Mouse (Mus musculus) myocyte (in vitro differentiated cells): ENCODE measurements around the gene Tmc7. TPM values are rescaled to one million over a fixed set of nuclear protein-coding genes. Genes with fewer than 3 reads are reported as not detected.

Source experiments
- H3K27me3 ChIP-seq: one replicate; pipeline ENCODE4 v1.6.1; 2011; ENCODE audit not compliant: control insufficient read depth, insufficient read depth, insufficient read length
- H3K36me3 ChIP-seq: one replicate; pipeline ENCODE4 v1.6.1; 2011; ENCODE audit not compliant: control insufficient read depth, insufficient read depth
- H3K4me2 ChIP-seq: one replicate; pipeline ENCODE4 v1.6.1; 2011; ENCODE audit warnings: low read depth, control low read depth
- H3K4me3 ChIP-seq: one replicate; pipeline ENCODE4 v1.5.1; 2011; ENCODE audit warnings: mild to moderate bottlenecking, control low read depth, moderate library complexity
- H3K79me2 ChIP-seq: one replicate; pipeline ENCODE4 v1.6.1; 2011; ENCODE audit not compliant: control insufficient read depth, insufficient read depth
- H3ac ChIP-seq: one replicate; pipeline ENCODE4 v1.6.1; 2011; ENCODE audit not compliant: control insufficient read depth, insufficient read length
- CEBPB ChIP-seq: IDR thresholded peaks from 2 replicates; pipeline ENCODE4 v1.6.1; 2011; ENCODE audit warnings: mild to moderate bottlenecking, moderate library complexity; ENCODE audit not compliant: poor library complexity, insufficient read depth, severe bottlenecking
- E2F4 ChIP-seq: IDR thresholded peaks from one replicate; pipeline ENCODE4 v1.6.1; 2011; ENCODE audit warnings: mild to moderate bottlenecking, control low read depth, moderate library complexity; ENCODE audit not compliant: insufficient read depth
- MAX ChIP-seq: IDR thresholded peaks from one replicate; pipeline ENCODE4 v1.6.1; 2011; ENCODE audit warnings: low read depth, mild to moderate bottlenecking, control low read depth
- MYOD1 ChIP-seq, 3 experiments: IDR thresholded peaks; one replicate each; pipeline ENCODE4 v1.6.1; 2011; ENCODE audit warnings: control low read depth in 2 of 3, low read depth in 2 of 3, mild to moderate bottlenecking in 2 of 3, moderate library complexity in 1 of 3; ENCODE audit not compliant: insufficient read length in 2 of 3, control insufficient read depth in 1 of 3
- MYOG ChIP-seq, 3 experiments: IDR thresholded peaks; one replicate each; pipeline ENCODE4 v1.6.1; 2011; ENCODE audit warnings: control low read depth in 2 of 3, low read depth in 2 of 3, mild to moderate bottlenecking in 2 of 3; ENCODE audit not compliant: insufficient read length in 2 of 3, control insufficient read depth in 1 of 3, insufficient read depth in 1 of 3
- POLR2A ChIP-seq: IDR thresholded peaks from one replicate; pipeline ENCODE4 v1.6.1; 2011; ENCODE audit warnings: low read depth, mild to moderate bottlenecking, control low read depth, moderate library complexity; ENCODE audit not compliant: insufficient read length
- POLR2AphosphoS2 ChIP-seq: IDR thresholded peaks from one replicate; pipeline ENCODE4 v1.6.1; 2011; ENCODE audit warnings: low read depth, control low read depth; ENCODE audit not compliant: insufficient read length
- REST ChIP-seq: IDR thresholded peaks from one replicate; pipeline ENCODE4 v1.6.1; 2011; ENCODE audit warnings: mild to moderate bottlenecking, control low read depth, moderate library complexity; ENCODE audit not compliant: insufficient read depth, insufficient read length
- SRF ChIP-seq: IDR thresholded peaks from one replicate; pipeline ENCODE4 v1.6.1; 2011; ENCODE audit warnings: low read depth; ENCODE audit not compliant: control insufficient read depth, insufficient read length
- TCF12 ChIP-seq: IDR thresholded peaks from one replicate; pipeline ENCODE4 v1.6.1; 2011; ENCODE audit warnings: mild to moderate bottlenecking, control low read depth; ENCODE audit not compliant: poor library complexity, insufficient read depth, severe bottlenecking
- TCF3 ChIP-seq: IDR thresholded peaks from one replicate; pipeline ENCODE4 v1.6.1; 2011; ENCODE audit warnings: low read depth, control low read depth; ENCODE audit not compliant: insufficient read length
- USF1 ChIP-seq: IDR thresholded peaks from one replicate; pipeline ENCODE4 v1.6.1; 2011; ENCODE audit warnings: low read depth, mild to moderate bottlenecking, control low read depth, moderate library complexity
- polyA plus RNA-seq: library from polyadenylated mRNA; unstranded; fragments of >200 nt; fragmentation: generic; extraction: Trizol; gene quantifications from one replicate; pipeline ENCODE4 v1.2.1, GENCODE M21; 2012; ENCODE audit warnings: missing spikeins

Gene Tmc7
- 0.02 TPM for polyA plus RNA-seq

GRCm38 (mm10) chr7:118584257-118584907, at the start of gene Tmc7:
Gene Tmc7, minus strand, starts transcription at chr7:118584736.
- Histone ChIP-seq H3K79me2 (no peaks in the 10 kb centered on the region), H3K36me3 (no peaks in the 10 kb centered on the region), H3K27me3 (peaks cover 11% of the 10 kb centered on the region), H3K4me2 (no peak within 1 kb of the TSS), H3ac (no peak within 1 kb of the TSS), H3K4me3 (no peak within 1 kb of the TSS)
- TF ChIP-seq POLR2AphosphoS2 (no peak), SRF (no peak), MYOD1 (IDR thresholded peaks at IDR 0.05; ENCODE audit: control insufficient read depth in 1 of 3, insufficient read length in 2 of 3, low read depth in 2 of 3) (no peak), CEBPB (no peak)

DNA sequence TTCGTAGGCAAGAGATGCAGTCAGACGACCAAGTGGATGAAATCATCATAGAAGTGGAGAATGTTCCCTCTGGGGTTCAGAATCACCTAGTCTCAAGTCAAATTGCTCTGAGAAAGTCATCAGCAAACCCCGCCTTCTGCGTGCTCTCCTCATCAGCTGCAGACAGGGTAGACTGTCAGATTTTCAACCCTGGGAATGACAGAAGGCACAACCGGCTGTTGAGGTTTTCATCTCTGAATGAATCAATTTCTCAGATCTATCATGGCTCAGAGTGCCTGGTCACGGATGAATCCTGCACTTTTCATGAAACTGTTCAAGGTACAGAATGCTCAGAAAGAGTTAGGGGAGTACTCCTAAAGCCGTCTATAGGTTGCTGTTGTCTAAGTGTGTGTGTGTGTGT, 49.4 kb upstream of the Tmc7 start:
- Histone ChIP-seq H3K36me3 (no peaks in the 10 kb centered on the region), H3K79me2 (no peaks in the 10 kb centered on the region), H3K4me3 (no peak overlapping the region), H3K4me2 (no peak overlapping the region), H3K27me3 (no peaks in the 10 kb centered on the region), H3ac (no peak overlapping the region)
- TF ChIP-seq POLR2AphosphoS2 (no peak), TCF12 (no peak), MAX (no peak), MYOD1 (IDR thresholded peaks at IDR 0.05; ENCODE audit: control insufficient read depth in 1 of 3, insufficient read length in 2 of 3, low read depth in 2 of 3) (no peak), USF1 (no peak), E2F4 (no peak), TCF3 (no peak), POLR2A (no peak), REST (no peak), MYOG (IDR thresholded peaks at IDR 0.05; ENCODE audit: control insufficient read depth in 1 of 3, insufficient read depth in 1 of 3, insufficient read length in 2 of 3, low read depth in 2 of 3) (no peak), SRF (no peak), CEBPB (no peak)

- no peak overlapping the region for H3ac ChIP-seq
- H3K79me2 ChIP-seq = no peaks in the 10 kb centered on the region
- peaks cover 5% of the 10 kb centered on the region for H3K27me3 ChIP-seq
- H3K4me2 ChIP-seq = no peak overlapping the region
- TF ChIP-seq POLR2AphosphoS2 (no peak), MYOD1 (IDR thresholded peaks at IDR 0.05; ENCODE audit: control insufficient read depth in 1 of 3, insufficient read length in 2 of 3, low read depth in 2 of 3) (no peak), REST (no peak), POLR2A (no peak), TCF3 (no peak), MAX (no peak), USF1 (no peak), TCF12 (no peak), E2F4 (no peak), MYOG (IDR thresholded peaks at IDR 0.05; ENCODE audit: control insufficient read depth in 1 of 3, insufficient read depth in 1 of 3, insufficient read length in 2 of 3, low read depth in 2 of 3) (no peak), SRF (no peak)
- no peaks in the 10 kb centered on the region for H3K36me3 ChIP-seq
- H3K4me3 ChIP-seq = no peak overlapping the region
Observed at GRCm38 (mm10) chr7:118633094-118633493, 48.6 kb upstream of the Tmc7 start.

DNA sequence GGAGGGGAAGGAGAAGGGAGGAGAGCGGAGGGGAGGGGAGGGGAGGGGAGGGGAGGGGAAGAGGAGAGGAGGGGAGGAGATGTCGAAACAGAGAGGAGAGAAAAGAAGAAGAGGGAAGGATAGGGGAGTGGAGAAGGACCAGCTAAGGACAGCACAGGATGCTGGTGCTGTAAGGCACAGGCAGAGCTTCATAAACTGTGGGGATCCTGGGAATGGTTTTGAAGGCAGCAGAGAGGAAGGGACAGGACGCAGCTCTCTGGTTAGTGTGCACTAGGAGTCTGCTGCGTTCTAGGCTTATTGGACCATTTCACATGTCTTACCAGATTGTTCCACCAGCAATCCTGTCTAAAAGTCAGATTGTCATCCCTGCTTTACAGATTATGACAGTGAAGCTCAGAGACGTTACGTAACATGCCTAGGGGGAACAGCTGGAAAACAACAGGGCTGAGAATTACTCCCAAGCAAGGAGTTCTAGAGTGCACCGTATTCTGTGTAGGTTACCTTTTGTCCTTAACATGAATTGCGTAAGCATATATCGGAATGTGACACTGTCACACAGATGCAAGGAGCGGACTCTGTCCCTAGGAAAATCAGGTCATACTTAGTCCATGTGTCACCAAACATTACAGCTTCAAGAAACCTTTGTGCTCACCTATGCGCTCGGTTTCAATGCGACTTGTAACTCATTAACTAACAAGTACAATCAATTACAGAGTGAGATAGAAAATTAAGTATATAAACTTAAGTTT, 43.2 kb upstream of the Tmc7 start:
- no peaks in the 10 kb centered on the region for H3K36me3 ChIP-seq
- H3ac ChIP-seq = no peak overlapping the region
- no peaks in the 10 kb centered on the region for H3K79me2 ChIP-seq
- TF ChIP-seq POLR2A (no peak), MYOD1 (IDR thresholded peaks at IDR 0.05; ENCODE audit: control insufficient read depth in 1 of 3, insufficient read length in 2 of 3, low read depth in 2 of 3) (no peak), REST (no peak), POLR2AphosphoS2 (no peak), TCF12 (no peak), USF1 (no peak), SRF (no peak), TCF3 (no peak), MYOG (IDR thresholded peaks at IDR 0.05; ENCODE audit: control insufficient read depth in 1 of 3, insufficient read depth in 1 of 3, insufficient read length in 2 of 3, low read depth in 2 of 3) (no peak), MAX (no peak), E2F4 (no peak), CEBPB (no peak)
- no peak overlapping the region for H3K4me2 ChIP-seq
- H3K4me3 ChIP-seq = no peak overlapping the region
- H3K27me3 ChIP-seq = peaks cover 26% of the 10 kb centered on the region

GRCm38 (mm10) chr7:118621094-118621493, 36.6 kb upstream of the Tmc7 start:
- Histone ChIP-seq H3K27me3 (peaks cover 14% of the 10 kb centered on the region), H3K79me2 (no peaks in the 10 kb centered on the region), H3K36me3 (no peaks in the 10 kb centered on the region), H3K4me2 (no peak overlapping the region), H3ac (no peak overlapping the region), H3K4me3 (no peak overlapping the region)
- no peak for TF ChIP-seq POLR2A
- TF ChIP-seq USF1 = no peak
- TF ChIP-seq SRF = no peak
- no peak for TF ChIP-seq TCF3
- TF ChIP-seq MYOG (IDR thresholded peaks at IDR 0.05; ENCODE audit: control insufficient read depth in 1 of 3, insufficient read depth in 1 of 3, insufficient read length in 2 of 3, low read depth in 2 of 3) = no peak
- TF ChIP-seq MAX = no peak
- no peak for TF ChIP-seq CEBPB
- TF ChIP-seq TCF12 = no peak
- no peak for TF ChIP-seq POLR2AphosphoS2
